Mouse (Mus musculus): ENCODE measurements around the gene Taf3. TPM values are rescaled to one million over a fixed set of nuclear protein-coding genes. Genes with fewer than 3 reads are reported as not detected.
A peak's percentile ranks its signal among the peaks of the same experiment; 100 is the strongest.

Taf3 gene
- polyA plus RNA-seq, 1 experiment: 13.1 TPM

- no peak for TF ChIP-seq POLR2A (IDR thresholded peaks at IDR 0.05; ENCODE audit: borderline replicate concordance, insufficient read depth, low read length)
- no peak for TF ChIP-seq CTCF (IDR thresholded peaks at IDR 0.05; ENCODE audit: borderline replicate concordance, insufficient read depth, low read depth, low read length)
- peaks cover 8% of the 10 kb centered on the region for H3K4me1 ChIP-seq (ENCODE audit: control insufficient read depth, insufficient read depth, low read length)
- H3K27ac ChIP-seq (ENCODE audit: insufficient read depth, low read length): no peak overlapping the region
- DNase-seq: no peak
- no peak overlapping the region for H3K4me3 ChIP-seq (replicated peaks; ENCODE audit: insufficient read depth, low read depth, low read length)
- H3K27me3 ChIP-seq (ENCODE audit: control insufficient read depth, insufficient read depth, low read length): no peaks in the 10 kb centered on the region
- WGBS: 72% methylated on average over 1 of the region's 1 CpGs
These were observed 81.8 kb downstream of the Taf3 start for GRCm38 (mm10) chr2:9966634-9967033.

- Histone ChIP-seq H3K27ac (ENCODE audit: insufficient read depth, low read length) (no peak overlapping the region), H3K27me3 (ENCODE audit: control insufficient read depth, insufficient read depth, low read length) (no peaks in the 10 kb centered on the region), H3K4me3 (replicated peaks; ENCODE audit: insufficient read depth, low read depth, low read length) (no peak overlapping the region), H3K4me1 (ENCODE audit: control insufficient read depth, insufficient read depth, low read length) (peaks cover 8% of the 10 kb centered on the region)
- no peak for DNase-seq
- WGBS: 88% methylated on average over 1 of the region's 1 CpGs
- TF ChIP-seq POLR2A (IDR thresholded peaks at IDR 0.05; ENCODE audit: borderline replicate concordance, insufficient read depth, low read length) (no peak), CTCF (IDR thresholded peaks at IDR 0.05; ENCODE audit: borderline replicate concordance, insufficient read depth, low read depth, low read length) (no peak)
These were observed 82.8 kb downstream of the Taf3 start for GRCm38 (mm10) chr2:9965608-9966007.

DNA sequence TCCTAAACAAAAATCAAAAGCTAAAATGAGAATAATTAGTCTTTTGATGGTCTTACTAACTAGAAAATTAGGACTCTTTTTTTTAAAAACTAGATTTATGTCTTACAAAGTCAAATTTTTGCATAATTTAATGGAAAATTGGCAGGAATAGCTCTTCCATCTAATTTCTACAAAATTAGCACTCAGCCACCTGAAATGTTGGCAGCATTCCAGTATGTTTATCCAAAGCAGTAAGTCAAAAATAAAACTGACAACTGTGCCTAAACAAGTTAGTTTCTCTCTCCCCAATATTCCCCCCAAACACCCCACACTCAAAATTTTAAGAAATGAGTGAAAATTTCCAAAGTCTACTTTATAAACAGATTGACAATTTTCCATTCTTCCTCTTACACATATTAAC lies 85.5 kb downstream of the Taf3 start:
- Histone ChIP-seq H3K4me1 (ENCODE audit: control insufficient read depth, insufficient read depth, low read length) (peaks cover 8% of the 10 kb centered on the region), H3K27me3 (ENCODE audit: control insufficient read depth, insufficient read depth, low read length) (no peaks in the 10 kb centered on the region), H3K4me3 (replicated peaks; ENCODE audit: insufficient read depth, low read depth, low read length) (no peak overlapping the region), H3K27ac (ENCODE audit: insufficient read depth, low read length) (no peak overlapping the region)
- DNase-seq: peak in 1 of 2 experiments; percentile 38
- no peak for TF ChIP-seq POLR2A (IDR thresholded peaks at IDR 0.05; ENCODE audit: borderline replicate concordance, insufficient read depth, low read length)
- TF ChIP-seq CTCF (IDR thresholded peaks at IDR 0.05; ENCODE audit: borderline replicate concordance, insufficient read depth, low read depth, low read length): no peak

DNA sequence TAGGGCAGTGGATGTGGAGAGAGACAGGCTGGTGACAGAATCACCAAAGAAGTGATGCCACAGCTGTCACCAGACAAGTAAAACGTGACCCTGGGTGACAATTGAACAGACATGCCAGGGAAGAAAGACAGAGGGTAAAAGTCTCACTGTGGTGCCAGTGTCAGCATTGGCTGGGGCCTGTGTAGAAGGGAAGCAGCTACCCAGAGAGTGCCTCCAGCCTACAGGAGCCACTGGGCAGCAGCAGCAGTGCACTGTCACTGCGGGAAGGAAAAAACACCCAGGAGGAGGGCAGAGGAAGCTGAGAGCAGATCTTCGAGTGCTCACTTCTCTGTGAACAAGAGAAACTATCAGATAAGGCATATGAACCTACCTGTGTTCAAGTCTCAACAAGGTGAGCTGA lies 86.7 kb downstream of the Taf3 start:
- Histone ChIP-seq H3K4me3 (replicated peaks; ENCODE audit: insufficient read depth, low read depth, low read length) (no peak overlapping the region), H3K27me3 (ENCODE audit: control insufficient read depth, insufficient read depth, low read length) (no peaks in the 10 kb centered on the region), H3K4me1 (ENCODE audit: control insufficient read depth, insufficient read depth, low read length) (peaks cover 8% of the 10 kb centered on the region), H3K27ac (ENCODE audit: insufficient read depth, low read length) (no peak overlapping the region)
- DNase-seq: no peak
- no peak for TF ChIP-seq CTCF (IDR thresholded peaks at IDR 0.05; ENCODE audit: borderline replicate concordance, insufficient read depth, low read depth, low read length)
- no peak for TF ChIP-seq POLR2A (IDR thresholded peaks at IDR 0.05; ENCODE audit: borderline replicate concordance, insufficient read depth, low read length)
- WGBS: 41% methylated on average over 3 of the region's 3 CpGs

DNA sequence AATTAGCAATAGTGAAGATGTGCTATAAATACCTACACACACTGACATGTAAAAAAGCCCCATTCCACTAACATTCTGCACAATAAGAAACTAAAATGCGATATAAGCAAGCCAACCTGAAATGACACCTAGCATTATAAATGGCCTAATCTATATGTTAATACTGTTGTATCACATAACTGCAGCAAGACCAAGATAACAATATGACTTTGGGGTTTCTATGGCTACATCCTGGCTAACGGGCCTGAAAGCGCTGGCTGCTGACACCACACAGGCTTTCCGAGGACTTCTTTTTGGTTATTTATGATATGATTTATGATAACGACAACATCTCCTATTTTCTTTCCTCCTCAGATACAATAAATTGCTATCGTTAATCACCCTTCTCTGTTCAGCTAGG lies 90.4 kb downstream of the Taf3 start:
- no peak for DNase-seq
- no peak overlapping the region for H3K4me3 ChIP-seq (replicated peaks; ENCODE audit: insufficient read depth, low read depth, low read length)
- no peak overlapping the region for H3K27ac ChIP-seq (ENCODE audit: insufficient read depth, low read length)
- peaks cover 8% of the 10 kb centered on the region for H3K4me1 ChIP-seq (ENCODE audit: control insufficient read depth, insufficient read depth, low read length)
- no peaks in the 10 kb centered on the region for H3K27me3 ChIP-seq (ENCODE audit: control insufficient read depth, insufficient read depth, low read length)
- no peak for TF ChIP-seq CTCF (IDR thresholded peaks at IDR 0.05; ENCODE audit: borderline replicate concordance, insufficient read depth, low read depth, low read length)
- no peak for TF ChIP-seq POLR2A (IDR thresholded peaks at IDR 0.05; ENCODE audit: borderline replicate concordance, insufficient read depth, low read length)
- 94% methylated on average over 6 of the region's 6 CpGs for WGBS

- H3K4me1 ChIP-seq (ENCODE audit: control insufficient read depth, insufficient read depth, low read length): no peaks in the 10 kb centered on the region
- no peak overlapping the region for H3K4me3 ChIP-seq (replicated peaks; ENCODE audit: insufficient read depth, low read depth, low read length)
- DNase-seq: no peak
- 90% methylated on average over 2 of the region's 2 CpGs for WGBS
- no peaks in the 10 kb centered on the region for H3K27me3 ChIP-seq (ENCODE audit: control insufficient read depth, insufficient read depth, low read length)
- TF ChIP-seq CTCF (IDR thresholded peaks at IDR 0.05; ENCODE audit: borderline replicate concordance, insufficient read depth, low read depth, low read length) (no peak), POLR2A (IDR thresholded peaks at IDR 0.05; ENCODE audit: borderline replicate concordance, insufficient read depth, low read length) (no peak)
- no peak overlapping the region for H3K27ac ChIP-seq (ENCODE audit: insufficient read depth, low read length)
These were observed 91.8 kb downstream of the Taf3 start for GRCm38 (mm10) chr2:9956546-9956945.

- no peak overlapping the region for H3K4me3 ChIP-seq (replicated peaks; ENCODE audit: insufficient read depth, low read depth, low read length)
- H3K4me1 ChIP-seq (ENCODE audit: control insufficient read depth, insufficient read depth, low read length): no peaks in the 10 kb centered on the region
- DNase-seq: no peak
- 75% methylated on average over 9 of the region's 9 CpGs for WGBS
- no peak overlapping the region for H3K27ac ChIP-seq (ENCODE audit: insufficient read depth, low read length)
- TF ChIP-seq CTCF (IDR thresholded peaks at IDR 0.05; ENCODE audit: borderline replicate concordance, insufficient read depth, low read depth, low read length) (no peak), POLR2A (IDR thresholded peaks at IDR 0.05; ENCODE audit: borderline replicate concordance, insufficient read depth, low read length) (no peak)
- no peaks in the 10 kb centered on the region for H3K27me3 ChIP-seq (ENCODE audit: control insufficient read depth, insufficient read depth, low read length)
These were observed 92.5 kb downstream of the Taf3 start for GRCm38 (mm10) chr2:9955576-9956535.

DNA sequence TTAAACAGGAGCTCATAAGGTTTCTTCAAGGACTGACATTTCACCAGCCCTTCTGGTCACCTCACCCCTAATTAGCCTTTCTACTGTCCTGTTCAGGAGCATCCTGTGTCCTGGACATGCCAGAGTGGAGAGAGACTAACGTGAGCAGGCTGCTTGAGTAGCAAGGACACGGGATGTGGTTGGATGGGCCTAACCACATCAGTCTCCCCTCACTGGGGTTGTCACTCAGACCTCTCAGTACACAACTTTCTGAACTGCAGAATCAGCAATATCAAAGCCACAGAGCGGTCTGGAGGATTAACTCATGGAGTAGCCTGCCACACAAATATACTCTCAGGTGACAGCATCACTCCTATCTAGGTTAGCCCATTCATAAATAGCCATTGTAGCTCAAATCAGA lies 101.7 kb downstream of the Taf3 start:
- Histone ChIP-seq H3K27me3 (ENCODE audit: control insufficient read depth, insufficient read depth, low read length) (no peaks in the 10 kb centered on the region), H3K4me1 (ENCODE audit: control insufficient read depth, insufficient read depth, low read length) (no peaks in the 10 kb centered on the region), H3K27ac (ENCODE audit: insufficient read depth, low read length) (no peak overlapping the region), H3K4me3 (replicated peaks; ENCODE audit: insufficient read depth, low read depth, low read length) (no peak overlapping the region)
- 79% methylated on average over 3 of the region's 3 CpGs for WGBS
- DNase-seq: no peak
- no peak for TF ChIP-seq POLR2A (IDR thresholded peaks at IDR 0.05; ENCODE audit: borderline replicate concordance, insufficient read depth, low read length)
- no peak for TF ChIP-seq CTCF (IDR thresholded peaks at IDR 0.05; ENCODE audit: borderline replicate concordance, insufficient read depth, low read depth, low read length)

Data from cerebellum, adult 2 months (tissue).